Mouse (Mus musculus): ENCODE measurements at regions not wholly inside any gene's neighbourhood (a gene's known extent, or its start where the extent isn't known, plus 50 kb on each side); places are given as distances from the start of the nearest gene placed in this dataset.
A peak's percentile ranks its signal among the peaks of the same experiment; 100 is the strongest.

GRCm38 (mm10) chr5:4595010-4595409, 162.8 kb downstream of the Fzd1 start:
- peak; percentile 64 for DNase-seq (ENCODE audit: low spot score)

GRCm38 (mm10) chr5:4594562-4594961, 163.3 kb downstream of the Fzd1 start:
- no peak for DNase-seq (ENCODE audit: low spot score)

- no peak for DNase-seq (ENCODE audit: low spot score)
Observed at GRCm38 (mm10) chr5:4593638-4594381, 164.0 kb downstream of the Fzd1 start.

- DNase-seq (ENCODE audit: low spot score) = peak; percentile 35
Observed at GRCm38 (mm10) chr5:4591721-4592120, 166.1 kb downstream of the Fzd1 start.

GRCm38 (mm10) chr5:4582702-4583475, 174.9 kb downstream of the Fzd1 start:
- no peak for DNase-seq (ENCODE audit: low spot score)

GRCm38 (mm10) chr5:4580185-4580839, 177.5 kb downstream of the Fzd1 start:
- no peak for DNase-seq (ENCODE audit: low spot score)

- no peak for DNase-seq (ENCODE audit: low spot score)
Observed at GRCm38 (mm10) chr5:4578856-4579255, 179.0 kb downstream of the Fzd1 start.

- DNase-seq (ENCODE audit: low spot score) = no peak
Observed at GRCm38 (mm10) chr5:4577179-4577578, 180.7 kb downstream of the Fzd1 start.

GRCm38 (mm10) chr5:4563862-4564261, 194.0 kb downstream of the Fzd1 start:
- DNase-seq (ENCODE audit: low spot score) = no peak

- no peak for DNase-seq (ENCODE audit: low spot score)
Observed at GRCm38 (mm10) chr5:4561661-4562060, 196.2 kb downstream of the Fzd1 start.

- no peak for DNase-seq (ENCODE audit: low spot score)
Observed at GRCm38 (mm10) chr5:4561139-4561470, 196.7 kb downstream of the Fzd1 start.

- DNase-seq (ENCODE audit: low spot score) = no peak
Observed at GRCm38 (mm10) chr5:4560370-4561138, 197.3 kb downstream of the Fzd1 start.

- no peak for DNase-seq (ENCODE audit: low spot score)
Observed at GRCm38 (mm10) chr5:4554972-4555371, 202.9 kb downstream of the Fzd1 start.

GRCm38 (mm10) chr5:4538572-4538971, 219.3 kb downstream of the Fzd1 start:
- DNase-seq (ENCODE audit: low spot score) = no peak

- DNase-seq (ENCODE audit: low spot score) = no peak
Observed at GRCm38 (mm10) chr5:4536790-4537189, 221.0 kb downstream of the Fzd1 start.

- no peak for DNase-seq (ENCODE audit: low spot score)
Observed at GRCm38 (mm10) chr5:4535951-4536350, 221.9 kb downstream of the Fzd1 start.

GRCm38 (mm10) chr5:4534512-4534911, 223.3 kb downstream of the Fzd1 start:
- DNase-seq (ENCODE audit: low spot score) = no peak

GRCm38 (mm10) chr5:4530236-4531067, 227.4 kb downstream of the Fzd1 start:
- DNase-seq (ENCODE audit: low spot score) = peak; percentile 75

- DNase-seq (ENCODE audit: low spot score) = no peak
Observed at GRCm38 (mm10) chr5:4526042-4526815, 231.6 kb downstream of the Fzd1 start.

GRCm38 (mm10) chr5:4500599-4500998, 257.2 kb downstream of the Fzd1 start:
- DNase-seq (ENCODE audit: low spot score) = no peak

GRCm38 (mm10) chr5:4499036-4499435, 258.8 kb downstream of the Fzd1 start:
- DNase-seq (ENCODE audit: low spot score) = no peak

Data from lung, postnatal 25 days (tissue).